Mouse (Mus musculus): Measurements from ENCODE around the gene Wnk1.

DNA sequence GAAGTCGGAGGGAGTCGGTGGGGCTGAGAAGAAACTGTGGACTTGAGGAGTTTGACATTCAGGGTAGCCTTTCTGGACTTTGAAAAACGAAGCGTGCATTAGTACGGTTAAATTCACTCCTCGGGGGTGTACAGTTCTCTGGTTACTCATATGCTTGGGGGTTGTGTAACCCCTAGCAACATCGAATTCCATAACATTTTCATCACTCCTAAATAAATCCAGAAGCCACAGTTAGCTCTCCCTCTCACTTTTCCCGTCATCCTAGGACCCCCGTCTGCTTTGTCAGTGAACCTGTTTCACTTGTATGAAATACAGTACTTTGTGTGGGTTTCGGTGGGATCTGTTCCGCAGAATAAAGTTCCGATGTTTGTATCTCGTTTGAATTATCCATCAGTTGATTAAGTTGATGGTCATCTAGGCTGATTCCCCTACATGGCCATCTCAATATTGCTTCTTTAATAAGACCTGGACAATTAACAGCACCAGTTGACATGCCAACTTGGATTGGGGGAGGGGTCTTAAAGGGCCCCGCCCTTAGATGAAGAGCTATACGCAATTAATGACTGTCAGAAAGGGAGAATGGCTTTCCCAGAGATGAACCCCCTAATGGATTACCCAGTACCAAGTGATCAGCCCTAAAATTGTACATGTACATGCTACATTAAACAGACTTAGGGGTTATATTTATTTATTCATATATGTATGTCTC is 135.2 kb downstream of the Wnk1 start:
- TF ChIP-seq GATA1 (IDR thresholded peaks at IDR 0.05; ENCODE audit: borderline replicate concordance, low read length): no peak
- TF ChIP-seq FLI1 (IDR thresholded peaks at IDR 0.05; ENCODE audit: low read length): no peak
